Mouse (Mus musculus) thymus, adult 2 months (tissue): ENCODE results near the gene Ammecr1.

Experiments used
- CTCF ChIP-seq: fragments of 200-500 bp; IDR thresholded peaks from 2 replicates; pipeline ENCODE4 v1.5.1; 2012; ENCODE audit warnings: mild to moderate bottlenecking, control low read depth, low read length, moderate library complexity, borderline replicate concordance; ENCODE audit not compliant: control insufficient read depth, poor library complexity, insufficient read depth; ENCODE audit errors: extremely low read depth
- POLR2A ChIP-seq: fragments of 200-500 bp; IDR thresholded peaks from 2 replicates; pipeline ENCODE4 v1.6.1; 2012; ENCODE audit warnings: mild to moderate bottlenecking, low read length, control low read depth, moderate library complexity; ENCODE audit not compliant: control insufficient read depth, poor library complexity, insufficient read depth; ENCODE audit errors: extremely low read depth

- no peak for TF ChIP-seq CTCF
- no peak for TF ChIP-seq POLR2A
Measured at GRCm38 (mm10) chrX:142882255-142882654, 84.3 kb downstream of the Ammecr1 start.
